Mouse (Mus musculus) gastrocnemius, postnatal 25 days (tissue): ENCODE measurements around the gene Mrtfb. TPM values are rescaled to one million over a fixed set of nuclear protein-coding genes. Genes with fewer than 3 reads are reported as not detected.

Source experiments
- DNase-seq: peaks from one replicate; pipeline ENCODE4 v3.0.0; 2022
- total RNA-seq, 2 experiments: library from RNA; stranded (reverse); gene quantifications; 1 replicate in 1 of 2; 2 replicates in 1 of 2; pipeline ENCODE4 v1.2.3; 2021

The Mrtfb gene
- total RNA-seq, 2 experiments from 2014 or later, result 18.8 to 20.7 TPM

GRCm38 (mm10) chr16:13437770-13438372 is 181.6 kb downstream of the Mrtfb start:
- no peak for DNase-seq

GRCm38 (mm10) chr16:13440468-13440867 is 184.2 kb downstream of the Mrtfb start:
- peak; percentile 31 for DNase-seq

- no peak for DNase-seq
Observed at GRCm38 (mm10) chr16:13443764-13444163, 187.5 kb downstream of the Mrtfb start.

- DNase-seq, result no peak
Observed at GRCm38 (mm10) chr16:13445461-13445860, 189.2 kb downstream of the Mrtfb start.

DNA sequence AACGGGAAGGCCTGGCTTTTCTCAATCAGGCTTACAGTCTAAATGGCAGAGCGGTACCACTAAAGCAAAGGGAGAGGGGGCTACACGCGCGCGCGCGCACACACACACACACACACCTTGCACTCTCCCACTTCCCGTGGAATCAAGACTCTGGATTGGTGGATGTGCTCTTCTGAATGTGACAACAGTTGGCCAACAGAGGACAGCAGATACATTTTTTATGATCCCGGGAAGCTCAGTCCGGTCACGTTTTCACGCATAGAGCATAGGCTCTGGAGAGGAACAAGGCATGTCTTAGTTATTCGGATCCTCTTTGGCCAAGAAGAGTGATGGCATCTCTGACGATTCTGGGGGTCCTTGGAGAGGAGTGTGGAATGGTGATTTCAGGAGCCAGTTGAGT is 190.2 kb downstream of the Mrtfb start:
- no peak for DNase-seq

DNA sequence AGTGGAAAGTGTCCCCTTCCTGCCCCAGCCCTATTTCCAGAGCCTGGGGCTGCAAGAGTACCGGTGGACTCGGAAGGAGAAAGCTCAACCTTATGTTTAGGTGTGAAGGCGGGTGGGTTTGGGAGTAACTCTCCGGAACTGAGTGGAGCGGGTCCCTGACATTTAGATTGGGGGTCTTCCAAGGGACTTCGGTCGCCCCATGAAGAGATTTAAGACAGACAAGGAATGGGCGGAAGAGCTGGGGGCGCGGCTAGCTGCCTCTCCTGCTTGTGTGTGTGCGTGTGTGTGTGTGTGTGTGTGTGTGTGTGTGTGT is 190.6 kb downstream of the Mrtfb start:
- DNase-seq, result no peak

GRCm38 (mm10) chr16:13447284-13448050 is 191.2 kb downstream of the Mrtfb start:
- DNase-seq, result peak; percentile 66

GRCm38 (mm10) chr16:13448051-13448705 is 191.9 kb downstream of the Mrtfb start:
- DNase-seq, result peak; percentile 50

- no peak for DNase-seq
Observed at GRCm38 (mm10) chr16:13448706-13449090, 192.4 kb downstream of the Mrtfb start.

- no peak for DNase-seq
Observed at GRCm38 (mm10) chr16:13449491-13449890, 193.2 kb downstream of the Mrtfb start.

DNA sequence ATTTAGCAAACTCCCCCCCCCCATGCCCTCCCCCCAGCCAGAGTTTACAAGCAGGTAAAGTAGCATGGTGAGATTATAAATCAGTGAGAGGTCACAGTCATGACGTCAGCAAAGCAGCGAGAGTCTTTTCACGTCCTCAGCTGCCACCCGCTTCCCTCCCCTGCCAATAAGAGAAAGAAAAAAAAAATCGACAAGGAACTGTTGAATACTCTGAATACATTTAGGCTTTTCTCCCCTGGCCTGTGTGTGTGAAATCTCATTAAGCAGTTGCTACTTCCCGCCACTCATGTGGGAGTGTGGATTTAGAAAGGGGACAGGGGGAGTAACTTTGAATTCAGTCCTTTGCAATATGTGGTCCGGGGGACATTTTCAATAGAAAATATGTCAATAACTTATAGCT is 194.6 kb downstream of the Mrtfb start:
- DNase-seq, result no peak

GRCm38 (mm10) chr16:13451991-13452390 is 195.7 kb downstream of the Mrtfb start:
- DNase-seq, result no peak

DNA sequence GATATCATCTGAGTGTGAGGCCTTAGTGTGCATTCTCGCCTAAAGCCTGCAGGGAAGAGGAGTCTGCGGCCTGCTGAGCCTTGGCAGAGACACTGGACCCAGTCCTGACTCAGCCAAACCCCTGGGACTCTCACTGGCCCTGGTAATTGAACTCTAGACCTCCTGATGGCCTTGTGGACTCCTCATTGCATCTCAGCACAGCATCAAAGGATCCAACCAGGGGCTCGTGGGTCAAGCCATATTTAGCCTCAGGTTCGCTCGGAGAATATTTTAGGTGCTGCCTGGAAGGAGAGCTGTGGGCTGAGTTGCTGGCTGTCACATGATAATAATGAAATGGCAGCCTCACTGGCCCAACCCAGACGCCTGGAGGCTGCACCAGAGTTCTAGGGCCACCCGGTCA is 196.4 kb downstream of the Mrtfb start:
- peak; percentile 72 for DNase-seq

DNA sequence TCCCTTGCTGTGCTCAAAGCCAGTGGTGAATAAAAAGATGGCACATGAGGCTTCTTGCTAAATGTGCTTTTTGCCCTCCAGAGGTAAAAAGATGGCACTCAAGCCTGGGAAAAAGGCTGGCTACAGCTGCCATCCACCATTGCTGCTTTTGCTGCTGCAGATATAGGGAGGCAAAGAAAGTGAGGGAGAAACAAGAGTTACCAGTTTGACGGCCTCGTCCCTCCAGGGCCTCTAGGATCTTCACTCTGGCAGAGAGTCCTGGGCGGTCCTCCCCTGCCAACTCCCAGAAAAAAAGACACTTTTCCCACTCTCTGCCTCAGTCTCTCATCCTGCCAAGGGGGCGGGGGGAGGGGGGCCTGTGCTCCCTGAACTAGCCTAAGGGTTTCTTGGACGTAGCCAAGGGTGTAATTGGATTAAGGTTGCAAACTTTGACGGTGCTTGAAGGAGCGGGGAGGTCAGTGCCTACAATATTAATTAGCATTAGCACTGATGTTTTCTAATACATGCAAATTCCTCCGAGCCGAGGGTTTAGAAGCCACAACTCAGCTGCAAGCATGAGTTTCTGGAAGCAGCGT is 197.8 kb downstream of the Mrtfb start:
- no peak for DNase-seq

GRCm38 (mm10) chr16:13455560-13455959 is 199.3 kb downstream of the Mrtfb start:
- peak; percentile 86 for DNase-seq

- DNase-seq, result no peak
Observed at GRCm38 (mm10) chr16:13458556-13458955, 202.3 kb downstream of the Mrtfb start.

- peak; percentile 33 for DNase-seq
Observed at GRCm38 (mm10) chr16:13460071-13460470, 203.8 kb downstream of the Mrtfb start.

DNA sequence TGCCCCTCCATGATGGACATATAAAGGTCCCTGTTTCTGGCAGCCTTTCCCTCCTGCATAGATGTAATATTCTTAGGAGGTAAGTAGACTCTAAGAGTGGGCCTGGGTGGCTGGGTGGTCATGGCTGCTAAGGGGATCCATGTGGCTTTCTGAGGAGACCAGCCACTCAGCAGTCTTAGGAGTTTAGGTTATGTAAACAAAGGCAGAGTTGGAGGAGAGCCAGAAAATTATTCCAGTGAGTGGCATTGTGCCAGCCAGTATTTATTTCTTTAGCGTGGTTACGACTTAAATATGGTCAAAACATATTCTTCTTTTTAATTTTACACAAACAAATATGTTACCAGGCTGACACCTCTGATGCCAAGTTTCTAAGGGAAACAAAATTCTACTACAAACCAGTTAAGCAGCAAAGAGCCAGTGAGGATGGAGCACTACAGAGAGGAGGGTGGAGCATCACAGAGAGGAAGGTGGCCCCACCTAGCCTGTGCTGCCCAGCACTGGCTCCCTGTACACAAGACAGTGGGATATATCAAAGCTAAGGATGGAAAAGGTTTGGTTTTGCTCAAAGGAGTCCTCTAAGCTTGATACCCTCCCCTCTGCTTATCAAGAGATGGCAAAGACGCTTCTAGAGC is 204.6 kb downstream of the Mrtfb start:
- DNase-seq, result no peak

DNA sequence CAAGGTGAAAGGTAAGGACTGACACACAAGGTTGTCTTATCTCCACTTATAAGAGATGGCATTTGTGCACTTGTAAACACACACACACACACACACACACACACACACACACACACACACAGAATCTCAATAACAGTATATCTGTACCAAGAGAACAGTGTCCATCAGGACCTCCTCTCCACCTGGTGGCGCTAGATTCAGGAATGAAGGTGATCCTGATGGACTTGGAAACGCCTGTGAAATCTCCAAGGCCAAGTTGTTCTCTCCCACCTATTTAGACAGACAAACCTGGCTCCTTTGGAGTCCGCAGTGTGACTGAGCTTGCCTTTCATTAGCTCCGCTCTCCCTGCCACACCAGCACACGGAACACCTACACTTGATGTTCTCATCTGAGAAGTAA is 208.4 kb downstream of the Mrtfb start:
- DNase-seq, result no peak
